Mouse (Mus musculus) megakaryocyte, adult 5-6 weeks (primary cell): ENCODE results near the gene C330007P06Rik. TPM values are rescaled to one million over a fixed set of nuclear protein-coding genes. Genes with fewer than 3 reads are reported as not detected.
A peak's percentile ranks its signal among the peaks of the same experiment; 100 is the strongest.
"Not testable (repeated sequence)": the region's sequence is repeated elsewhere in the genome, so short reads cannot be mapped to it uniquely, and the experiment has no call there.

ENCODE experiments used
- ATAC-seq: 2 replicates; pipeline ENCODE4 v1.8.0; 2016; ENCODE audit warnings: mild to moderate bottlenecking, inconsistent platforms; ENCODE audit not compliant: poor library complexity, severe bottlenecking
- total RNA-seq, 2 experiments: library from RNA; stranded (forward) in 1 of 2; stranded (reverse) in 1 of 2; fragments of 153-499, 151-499 nt in 1 of 2; fragments of 221-1000, 200-1000 nt in 1 of 2; gene quantifications; 2 replicates each; pipeline versions ENCODE4 v1.2.3 to v1.2.4; 2015 to 2017

Gene C330007P06Rik
- total RNA-seq, 2 experiments from 2014 or later, result 25.9 to 51.9 TPM

DNA sequence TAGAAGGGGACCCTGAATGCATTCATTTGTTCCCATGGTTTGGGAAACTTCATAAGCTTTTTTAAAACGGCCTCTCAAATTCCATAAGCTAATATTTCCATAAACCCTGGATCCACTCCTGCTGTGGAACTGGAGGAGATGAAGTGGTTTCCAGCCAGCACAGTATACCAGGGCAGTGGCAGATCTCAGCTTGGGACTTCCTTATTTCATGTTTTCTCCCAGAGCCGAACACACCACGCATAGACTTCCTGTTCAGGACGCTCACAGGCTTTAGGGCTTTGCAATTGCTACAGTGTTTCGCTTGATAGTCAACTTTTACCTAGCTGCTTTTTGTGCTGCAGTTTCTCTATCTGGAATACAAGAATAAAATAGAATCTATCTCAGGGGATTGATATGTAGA, 70.7 kb downstream of the C330007P06Rik start:
- ATAC-seq, result peak; percentile 62

DNA sequence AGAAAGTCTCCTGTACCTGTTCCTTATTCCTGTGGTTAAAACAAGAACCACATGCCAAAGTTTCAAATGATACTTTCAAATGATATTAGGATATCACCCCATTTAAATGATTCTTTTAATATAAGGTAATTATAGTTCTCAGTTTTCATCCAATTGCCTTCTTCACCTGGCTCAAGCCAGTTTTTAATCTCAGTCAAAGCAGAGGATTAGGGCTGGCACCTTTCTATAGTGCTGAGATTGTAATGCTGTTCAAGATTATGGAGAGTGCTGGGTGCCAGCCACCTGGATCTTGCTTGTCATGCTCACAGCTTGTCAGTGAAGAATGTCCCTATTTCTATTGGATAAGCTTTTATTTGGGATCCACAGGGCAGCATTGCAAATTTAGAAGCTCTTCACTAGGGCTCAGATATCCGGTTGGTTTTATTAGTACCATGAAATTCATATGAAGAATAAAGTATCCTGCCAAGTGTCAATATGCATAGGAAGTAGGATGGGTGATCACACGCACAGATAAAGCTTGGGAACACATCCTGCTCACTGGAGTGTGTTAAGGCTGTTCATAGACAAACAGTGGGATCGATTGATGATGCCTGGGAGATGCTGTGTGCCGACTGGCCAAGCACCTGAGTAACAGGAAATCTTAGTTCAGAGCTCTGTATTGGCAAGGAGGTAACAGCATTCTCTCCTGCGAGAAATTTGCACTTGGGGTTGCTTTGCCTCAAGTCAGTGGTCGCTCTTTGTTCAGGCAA, 74.6 kb downstream of the C330007P06Rik start:
- no peak for ATAC-seq

DNA sequence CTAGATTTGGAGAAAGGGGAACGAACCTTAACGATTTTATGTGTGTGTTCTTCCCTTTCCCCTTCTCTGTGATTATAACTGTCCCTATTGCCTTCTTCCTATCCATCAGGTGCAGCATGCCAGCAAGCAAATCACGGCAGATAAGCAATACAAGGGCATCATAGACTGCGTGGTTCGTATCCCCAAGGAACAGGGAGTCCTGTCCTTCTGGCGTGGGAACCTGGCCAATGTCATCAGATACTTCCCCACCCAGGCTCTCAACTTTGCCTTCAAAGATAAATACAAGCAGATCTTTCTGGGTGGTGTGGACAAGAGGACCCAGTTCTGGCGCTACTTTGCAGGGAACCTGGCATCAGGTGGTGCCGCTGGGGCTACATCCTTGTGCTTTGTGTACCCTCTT, 77.2 kb downstream of the C330007P06Rik start:
- not testable (repeated sequence) for ATAC-seq

DNA sequence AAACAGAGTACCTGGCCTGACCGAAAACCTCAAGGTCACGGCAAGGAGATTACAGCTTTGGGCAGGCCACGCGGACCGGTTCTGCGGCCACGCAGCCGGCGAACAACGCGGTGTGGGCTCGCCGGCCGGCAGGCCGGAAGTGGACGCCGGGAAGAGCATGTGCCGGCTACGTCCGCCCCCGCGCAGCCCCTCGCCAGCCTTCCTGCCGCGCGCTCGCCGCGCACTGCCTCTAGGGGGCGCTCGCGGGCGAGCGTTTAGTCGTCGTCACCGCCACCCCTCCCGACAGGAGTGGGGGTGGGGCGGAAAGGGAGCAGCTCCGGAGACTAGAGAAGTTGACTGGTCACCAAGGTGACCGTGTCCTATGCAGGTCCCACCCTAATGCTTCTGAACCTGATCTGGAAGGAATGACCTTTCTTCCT, 77.7 kb downstream of the C330007P06Rik start:
- peak; percentile 82 for ATAC-seq

DNA sequence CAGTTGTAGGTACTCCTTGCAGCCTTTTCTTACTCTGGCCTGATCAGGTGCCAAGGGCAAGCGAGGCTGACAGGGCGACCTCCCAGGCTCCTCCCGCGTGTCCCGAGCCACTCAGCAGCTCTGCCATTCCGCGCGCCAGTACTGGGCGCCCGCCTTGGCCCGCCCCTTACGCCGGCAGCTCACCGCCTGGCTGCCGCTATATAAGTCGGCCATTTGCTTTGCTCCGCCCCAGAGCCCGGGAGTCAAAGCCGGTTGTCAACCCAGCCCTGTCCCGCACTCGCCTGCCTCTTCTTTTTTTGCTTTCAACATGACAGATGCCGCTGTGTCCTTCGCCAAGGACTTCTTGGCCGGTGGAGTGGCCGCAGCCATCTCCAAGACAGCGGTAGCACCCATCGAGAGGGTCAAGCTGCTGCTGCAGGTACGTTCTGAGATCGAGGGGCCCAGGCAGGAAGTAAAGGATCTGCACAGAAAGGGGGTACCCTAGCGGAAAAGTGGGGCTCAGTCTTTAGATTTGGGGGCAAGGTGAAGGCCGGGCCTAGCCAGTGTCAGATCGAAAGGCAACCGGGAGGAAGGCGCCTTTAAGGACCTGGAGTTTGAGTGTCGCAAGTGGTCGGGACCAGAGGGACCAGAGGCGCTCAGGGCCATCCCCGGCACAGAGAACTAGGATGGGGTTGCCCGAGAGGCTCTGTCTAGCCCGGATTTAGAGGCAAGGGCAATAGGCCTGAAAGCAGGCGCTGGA, 78.3 kb downstream of the C330007P06Rik start, which contains the start of gene Slc25a5:
TSS of gene Slc25a5 (plus strand) at position 228 of the 739 bp plus-strand sequence.
- peak; percentile 96 for ATAC-seq

DNA sequence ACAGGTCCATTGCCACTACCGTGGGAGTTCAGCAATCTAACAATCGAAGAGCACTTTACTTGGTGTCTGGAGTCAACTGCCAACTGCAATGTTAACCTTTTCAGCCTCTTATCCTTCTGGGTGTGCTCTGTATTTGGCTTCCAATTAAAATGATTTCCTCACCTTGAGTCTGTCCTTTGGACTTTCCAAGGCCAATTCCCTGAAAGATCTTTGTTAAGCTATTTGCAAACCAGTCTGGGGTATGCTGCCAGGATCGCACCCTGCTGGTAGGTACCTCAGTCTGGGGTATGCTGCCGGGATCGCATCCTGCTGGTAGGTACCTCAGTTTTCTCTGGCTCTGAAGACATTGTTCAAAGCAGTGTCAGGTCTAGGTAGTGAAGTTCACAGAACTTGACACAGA, 79.3 kb downstream of the C330007P06Rik start:
- ATAC-seq, result no peak

DNA sequence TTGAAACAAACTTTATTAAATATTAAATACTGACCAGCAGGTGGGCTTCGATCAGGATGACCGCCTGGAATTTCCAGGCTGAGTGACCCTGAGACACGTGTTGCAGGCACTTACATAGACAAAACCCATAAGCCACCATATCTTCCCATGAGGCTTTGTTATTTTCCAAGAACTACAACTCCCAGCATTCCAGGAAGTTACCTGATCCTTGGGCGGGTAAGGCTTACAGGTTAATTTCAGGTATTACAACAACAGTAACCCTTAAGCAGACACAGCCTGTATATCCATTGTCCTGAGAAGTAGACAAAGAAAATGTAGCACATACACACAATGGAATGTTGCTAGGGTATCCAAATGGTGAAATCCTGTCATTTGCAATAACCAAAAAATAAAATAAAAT, 84.6 kb downstream of the C330007P06Rik start:
- ATAC-seq, result no peak

DNA sequence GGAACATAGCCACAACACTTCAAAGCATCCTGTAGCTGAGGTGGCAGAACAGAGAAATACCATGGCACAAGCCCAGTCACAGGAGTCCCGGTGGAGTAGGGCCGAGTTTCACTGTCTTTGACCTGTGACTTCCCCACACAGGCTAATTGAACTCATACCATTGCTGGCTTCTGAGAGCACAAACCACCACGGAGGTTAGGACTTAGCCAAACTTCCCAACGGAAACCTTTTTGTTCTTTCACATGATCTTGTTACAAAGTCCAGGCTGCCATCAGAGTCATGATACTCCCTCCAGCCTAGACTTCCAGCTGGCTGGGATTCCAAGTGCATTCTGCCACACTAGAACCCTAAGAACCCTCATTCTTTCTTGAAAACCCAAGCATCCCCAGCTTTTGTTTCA, 96.2 kb downstream of the C330007P06Rik start:
- ATAC-seq, result no peak

DNA sequence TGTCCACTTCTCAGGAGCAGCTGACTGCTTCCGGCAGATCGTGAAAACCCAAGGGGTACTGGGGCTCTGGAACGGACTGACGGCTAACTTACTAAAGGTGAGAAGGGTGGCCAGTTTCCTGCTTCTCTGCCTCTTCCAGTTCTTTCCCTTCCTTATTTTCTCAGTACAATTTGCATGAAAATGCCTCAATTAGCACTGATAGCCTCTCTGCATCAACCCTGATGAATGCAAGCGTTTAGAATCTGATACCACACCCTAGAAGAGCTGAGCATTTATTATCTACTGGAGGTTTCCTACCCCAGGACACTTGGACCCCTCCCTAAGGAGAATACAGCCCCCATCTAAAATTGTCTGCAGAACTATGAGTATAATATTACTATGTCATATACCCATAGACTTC, 98.4 kb downstream of the C330007P06Rik start:
- ATAC-seq, result no peak

Other genes with a start within 250 kb of the C330007P06Rik start
- gene Akap17b, start 228.7 kb downstream of the C330007P06Rik start, total RNA-seq (2015), result 0.59 and 1.9 TPM in 2 replicates
- gene Akap17b, start 228.7 kb downstream of the C330007P06Rik start, total RNA-seq (2017), result 1.1 and 3.8 TPM in 2 replicates
- gene Slc25a43, start 130.5 kb downstream of the C330007P06Rik start, total RNA-seq (2015), result 2.3 and 3.9 TPM in 2 replicates
- 1.3 and 1.8 TPM in 2 replicates for gene Slc25a43, start 130.5 kb downstream of the C330007P06Rik start, total RNA-seq (2017)
- 699 and 817 TPM in 2 replicates for gene Slc25a5, start 78.5 kb downstream of the C330007P06Rik start, total RNA-seq (2015)
- 576 and 610 TPM in 2 replicates for gene Slc25a5, start 78.5 kb downstream of the C330007P06Rik start, total RNA-seq (2017)
- gene Ube2a, start 211 bp downstream of the C330007P06Rik start, total RNA-seq (2015), result 97.6 and 104 TPM in 2 replicates
- gene Ube2a, start 211 bp downstream of the C330007P06Rik start, total RNA-seq (2017), result 19.8 and 22.7 TPM in 2 replicates
- gene Nkrf, start 28.8 kb upstream of the C330007P06Rik start, total RNA-seq (2015), result 6.4 and 6.6 TPM in 2 replicates
- gene Nkrf, start 28.8 kb upstream of the C330007P06Rik start, total RNA-seq (2017), result 3.2 and 8.0 TPM in 2 replicates
- 42.3 and 42.4 TPM in 2 replicates for gene Sept6, start 117.7 kb upstream of the C330007P06Rik start, total RNA-seq (2015)
- 37.9 and 38.7 TPM in 2 replicates for gene Sept6, start 117.7 kb upstream of the C330007P06Rik start, total RNA-seq (2017)
- not detected in 2 replicates for gene Sowahd, start 174.7 kb upstream of the C330007P06Rik start, total RNA-seq (2015)
- gene Sowahd, start 174.7 kb upstream of the C330007P06Rik start, total RNA-seq (2017), result not detected in 2 replicates
- gene Rpl39, start 211.3 kb upstream of the C330007P06Rik start, total RNA-seq (2015), result 1,116 and 1,186 TPM in 2 replicates
- gene Rpl39, start 211.3 kb upstream of the C330007P06Rik start, total RNA-seq (2017), result 3,519 and 4,154 TPM in 2 replicates
- 18.2 and 24.7 TPM in 2 replicates for gene Upf3b, start 236.2 kb upstream of the C330007P06Rik start, total RNA-seq (2015)
- gene Upf3b, start 236.2 kb upstream of the C330007P06Rik start, total RNA-seq (2017), result 25.6 and 26.2 TPM in 2 replicates